ENCODE assay signal across 8 mouse cellular contexts in the genomic region with DNA sequence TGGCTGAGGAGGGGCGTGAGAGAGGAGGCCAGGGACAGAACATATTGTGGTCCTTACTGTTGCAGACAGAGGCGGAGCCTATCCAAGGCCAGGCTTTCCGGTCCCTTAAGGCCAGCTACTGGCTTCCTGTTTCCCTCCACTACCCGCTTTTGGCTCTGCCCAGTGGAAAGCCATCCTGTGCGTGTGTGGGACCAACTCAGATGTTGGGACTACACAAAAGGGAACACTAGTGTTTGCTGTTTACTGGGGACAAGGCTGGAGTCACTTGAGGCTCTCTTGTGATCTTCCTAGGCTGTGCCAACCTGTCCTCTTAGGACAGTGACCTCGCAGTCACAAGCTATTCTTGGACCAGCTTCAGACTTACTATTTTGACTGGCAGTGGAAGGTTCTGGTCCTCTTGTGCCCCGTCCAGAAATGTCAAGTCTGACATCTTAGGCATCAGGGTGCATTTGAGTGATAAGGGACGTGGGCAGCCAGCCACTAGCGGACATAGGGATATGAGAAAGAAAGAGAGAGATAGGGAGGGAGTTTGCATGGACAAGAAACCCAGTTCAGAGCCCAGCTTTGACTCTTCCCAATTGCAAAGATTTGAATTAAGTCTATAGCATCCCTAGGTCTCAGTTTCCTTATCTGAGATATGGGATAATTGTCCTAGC. TPM values are rescaled to one million over a fixed set of nuclear protein-coding genes. Genes with fewer than 3 reads are reported as not detected.
DNase-seq lines count a peak whose midpoint lies in the region; ATAC-seq and TF ChIP-seq lines count a peak whose summit lies in the region.

No protein-coding gene starts in this region.

- no peak overlapping the region for H3K9ac ChIP-seq in embryonic facial prominence, embryonic 14.5 days (ENCODE audit: low read depth, low read length)
- no peak overlapping the region for H3K9ac ChIP-seq in heart, embryonic 15.5 days
- no peak overlapping the region for H3K9ac ChIP-seq in liver, embryonic 14.5 days (replicated peaks)

- no peak overlapping the region for H3K4me2 ChIP-seq in embryonic facial prominence, embryonic 14.5 days (ENCODE audit: low read depth, low read length)
- H3K4me2 ChIP-seq in heart, embryonic 15.5 days, result no peak overlapping the region
- H3K4me2 ChIP-seq in liver, embryonic 14.5 days (ENCODE audit: low read depth), result peak overlapping the region; percentile 8; the same call in 1 of the 2 replicates

- no peaks in the 10 kb centered on the region for H3K27me3 ChIP-seq in embryonic facial prominence, embryonic 14.5 days (replicated peaks; ENCODE audit: control insufficient read depth, insufficient read depth, low read length)
- H3K27me3 ChIP-seq in embryonic facial prominence, embryonic 10.5 days (replicated peaks; ENCODE audit: low read depth, poor library complexity, severe bottlenecking), result no peaks in the 10 kb centered on the region
- H3K27me3 ChIP-seq in heart, embryonic 15.5 days, result no peaks in the 10 kb centered on the region
- no peaks in the 10 kb centered on the region for H3K27me3 ChIP-seq in liver, embryonic 14.5 days (ENCODE audit: control insufficient read depth, insufficient read depth, low read length)

- peak; percentile 42 for DNase-seq in embryonic facial prominence, embryonic 14.5 days (ENCODE audit: low spot score)
- DNase-seq in embryonic facial prominence, embryonic 10.5 days (ENCODE audit: low spot score), result no peak
- peak; percentile 22 to 36 for DNase-seq in adrenal gland, adult 18-20 months (ENCODE audit: low spot score in 2 of 2)
- no peak for DNase-seq in liver, embryonic 14.5 days (ENCODE audit: low read depth in 3 of 3, low spot score in 3 of 3)
- DNase-seq in frontal cortex, postnatal 36 days (ENCODE audit: low spot score in 2 of 2), result no peak
- DNase-seq in Muller cell, postnatal 12 days (ENCODE audit: inconsistent ontology term), result no peak
- DNase-seq in testis, postnatal 10 days (ENCODE audit: low spot score), result no peak

- TF ChIP-seq EP300 in liver, embryonic 14.5 days (IDR thresholded peaks at IDR 0.05; ENCODE audit: low read depth), result no peak

- H3K4me3 ChIP-seq in embryonic facial prominence, embryonic 14.5 days (ENCODE audit: low read depth, low read length), result no peak overlapping the region
- no peak overlapping the region for H3K4me3 ChIP-seq in embryonic facial prominence, embryonic 10.5 days
- no peak overlapping the region for H3K4me3 ChIP-seq in heart, embryonic 15.5 days
- no peak overlapping the region for H3K4me3 ChIP-seq in liver, embryonic 14.5 days (ENCODE audit: insufficient read depth in 1 of 2, low read depth in 2 of 2, low read length in 2 of 2)

- TF ChIP-seq CTCF in liver, embryonic 14.5 days (IDR thresholded peaks at IDR 0.05; ENCODE audit: low read depth), result no peak

- peaks cover 64% of the 10 kb centered on the region for H3K36me3 ChIP-seq in embryonic facial prominence, embryonic 14.5 days (ENCODE audit: control insufficient read depth, insufficient read depth, low read length)
- peaks cover 96% of the 10 kb centered on the region for H3K36me3 ChIP-seq in embryonic facial prominence, embryonic 10.5 days (replicated peaks)
- H3K36me3 ChIP-seq in heart, embryonic 15.5 days, result peaks cover 25% of the 10 kb centered on the region
- no peaks in the 10 kb centered on the region for H3K36me3 ChIP-seq in liver, embryonic 14.5 days (replicated peaks; ENCODE audit: control insufficient read depth, insufficient read depth, low read depth)

- H3K4me1 ChIP-seq in embryonic facial prominence, embryonic 14.5 days (ENCODE audit: control insufficient read depth, insufficient read depth, low read length), result no peaks in the 10 kb centered on the region
- peaks cover 21% of the 10 kb centered on the region for H3K4me1 ChIP-seq in embryonic facial prominence, embryonic 10.5 days
- H3K4me1 ChIP-seq in heart, embryonic 15.5 days (replicated peaks), result peaks cover 18% of the 10 kb centered on the region
- peaks cover 13 to 21% of the 10 kb centered on the region in 2 experiments; a peak in 3 of 4 replicates for H3K4me1 ChIP-seq in liver, embryonic 14.5 days (replicated peaks; ENCODE audit: control insufficient read depth in 2 of 2, insufficient read depth in 2 of 2, low read length in 1 of 2)

- no peaks in the 10 kb centered on the region for H3K9me3 ChIP-seq in embryonic facial prominence, embryonic 14.5 days (ENCODE audit: control insufficient read depth, low read length)
- H3K9me3 ChIP-seq in embryonic facial prominence, embryonic 10.5 days, result no peaks in the 10 kb centered on the region
- H3K9me3 ChIP-seq in heart, embryonic 15.5 days (replicated peaks), result no peaks in the 10 kb centered on the region
- H3K9me3 ChIP-seq in liver, embryonic 14.5 days (ENCODE audit: control insufficient read depth, low read length), result no peaks in the 10 kb centered on the region

- H3K27ac ChIP-seq in embryonic facial prominence, embryonic 14.5 days (replicated peaks; ENCODE audit: low read depth, low read length), result no peak overlapping the region
- no peak overlapping the region for H3K27ac ChIP-seq in embryonic facial prominence, embryonic 10.5 days (replicated peaks)
- peak overlapping the region; percentile 68 for H3K27ac ChIP-seq in heart, embryonic 15.5 days
- no peak overlapping the region for H3K27ac ChIP-seq in liver, embryonic 14.5 days

- no peak for ATAC-seq in embryonic facial prominence, embryonic 14.5 days (ENCODE audit: low read depth)
- peak; percentile 71 for ATAC-seq in heart, embryonic 15.5 days (replicated peaks; ENCODE audit: insufficient number of reproducible peaks, insufficient read depth, low FRiP score, low read depth)
- peak; percentile 26; the same call in 1 of the 2 replicates for ATAC-seq in liver, embryonic 14.5 days (ENCODE audit: insufficient read depth)

- 70% methylated on average over 9 of the region's 9 CpGs for WGBS in embryonic facial prominence, embryonic 14.5 days
- 66% methylated on average over 9 of the region's 9 CpGs for WGBS in embryonic facial prominence, embryonic 10.5 days
- WGBS in heart, embryonic 15.5 days, result 38% methylated on average over 9 of the region's 9 CpGs
- WGBS in liver, embryonic 14.5 days (ENCODE audit: insufficient replicate concordance), result 20% methylated on average over 9 of the region's 9 CpGs

RNA-seq across cellular contexts. Expression of gene Snrnp35, which starts 15.4 kb away (rescaled TPM):
- 11.0 and 11.4 TPM in 2 replicates for polyA plus RNA-seq in embryonic facial prominence, embryonic 14.5 days (2014; fragmentation: Nextera tagmentation; extraction: Ambion mirVana)
- polyA plus RNA-seq in embryonic facial prominence, embryonic 10.5 days (2016; fragmentation: Nextera tagmentation; extraction: Ambion mirVana), result 28.3 and 28.8 TPM in 2 replicates
- total RNA-seq in adrenal gland, adult 18-20 months (2021), result 10 to 100 TPM; 20.8 to 21.9 TPM
- 19.2 and 20.7 TPM in 2 replicates for polyA plus RNA-seq in heart, embryonic 15.5 days (2015; fragmentation: Nextera tagmentation; extraction: Ambion mirVana)
- polyA plus RNA-seq in liver, embryonic 14.5 days (2012; rRNA removed), result 3.0 and 7.4 TPM in 2 replicates
- polyA plus RNA-seq in liver, embryonic 14.5 days (2014; fragmentation: Nextera tagmentation; extraction: Ambion mirVana), result 4.5 and 5.8 TPM in 2 replicates

RNA-seq across cellular contexts. Expression of gene Rilpl2, which starts 20.2 kb away (rescaled TPM):
- 33.6 and 34.8 TPM in 2 replicates for polyA plus RNA-seq in embryonic facial prominence, embryonic 14.5 days (2014; fragmentation: Nextera tagmentation; extraction: Ambion mirVana)
- polyA plus RNA-seq in embryonic facial prominence, embryonic 10.5 days (2016; fragmentation: Nextera tagmentation; extraction: Ambion mirVana), result 24.9 and 26.0 TPM in 2 replicates
- total RNA-seq in adrenal gland, adult 18-20 months (2021), result 10 to 100 TPM; 22.3 TPM
- polyA plus RNA-seq in heart, embryonic 15.5 days (2015; fragmentation: Nextera tagmentation; extraction: Ambion mirVana), result 15.0 and 20.9 TPM in 2 replicates
- 5.9 and 8.1 TPM in 2 replicates for polyA plus RNA-seq in liver, embryonic 14.5 days (2012; rRNA removed)
- polyA plus RNA-seq in liver, embryonic 14.5 days (2014; fragmentation: Nextera tagmentation; extraction: Ambion mirVana), result 7.8 and 9.6 TPM in 2 replicates

RNA-seq across cellular contexts. Expression of gene Rilpl1, which starts 32.8 kb away (rescaled TPM):
- polyA plus RNA-seq in embryonic facial prominence, embryonic 14.5 days (2014; fragmentation: Nextera tagmentation; extraction: Ambion mirVana), result 27.0 and 29.6 TPM in 2 replicates
- 23.1 and 26.4 TPM in 2 replicates for polyA plus RNA-seq in embryonic facial prominence, embryonic 10.5 days (2016; fragmentation: Nextera tagmentation; extraction: Ambion mirVana)
- total RNA-seq in adrenal gland, adult 18-20 months (2021), result 10 to 100 TPM; 13.1 to 17.6 TPM
- 26.5 and 27.8 TPM in 2 replicates for polyA plus RNA-seq in heart, embryonic 15.5 days (2015; fragmentation: Nextera tagmentation; extraction: Ambion mirVana)
- polyA plus RNA-seq in liver, embryonic 14.5 days (2012; rRNA removed), result 0.71 and 0.98 TPM in 2 replicates
- polyA plus RNA-seq in liver, embryonic 14.5 days (2014; fragmentation: Nextera tagmentation; extraction: Ambion mirVana), result 1.4 and 2.1 TPM in 2 replicates

RNA-seq across cellular contexts. Expression of gene Tmed2, which starts 42.1 kb away (rescaled TPM):
- 612 and 629 TPM in 2 replicates for polyA plus RNA-seq in embryonic facial prominence, embryonic 14.5 days (2014; fragmentation: Nextera tagmentation; extraction: Ambion mirVana)
- 453 and 454 TPM in 2 replicates for polyA plus RNA-seq in embryonic facial prominence, embryonic 10.5 days (2016; fragmentation: Nextera tagmentation; extraction: Ambion mirVana)
- 100 to 1,000 TPM; 214 to 218 TPM for total RNA-seq in adrenal gland, adult 18-20 months (2021)
- 409 and 423 TPM in 2 replicates for polyA plus RNA-seq in heart, embryonic 15.5 days (2015; fragmentation: Nextera tagmentation; extraction: Ambion mirVana)
- polyA plus RNA-seq in liver, embryonic 14.5 days (2012; rRNA removed), result 76.9 and 99.9 TPM in 2 replicates
- 321 and 328 TPM in 2 replicates for polyA plus RNA-seq in liver, embryonic 14.5 days (2014; fragmentation: Nextera tagmentation; extraction: Ambion mirVana)

RNA-seq across cellular contexts. Expression of gene Ddx55, which starts 54.3 kb away (rescaled TPM):
- polyA plus RNA-seq in embryonic facial prominence, embryonic 14.5 days (2014; fragmentation: Nextera tagmentation; extraction: Ambion mirVana), result 8.5 and 10.6 TPM in 2 replicates
- polyA plus RNA-seq in embryonic facial prominence, embryonic 10.5 days (2016; fragmentation: Nextera tagmentation; extraction: Ambion mirVana), result 16.7 and 18.2 TPM in 2 replicates
- 10 to 100 TPM; 13.2 to 15.3 TPM for total RNA-seq in adrenal gland, adult 18-20 months (2021)
- polyA plus RNA-seq in heart, embryonic 15.5 days (2015; fragmentation: Nextera tagmentation; extraction: Ambion mirVana), result 6.7 and 8.7 TPM in 2 replicates
- 5.2 and 7.1 TPM in 2 replicates for polyA plus RNA-seq in liver, embryonic 14.5 days (2012; rRNA removed)
- polyA plus RNA-seq in liver, embryonic 14.5 days (2014; fragmentation: Nextera tagmentation; extraction: Ambion mirVana), result 4.7 and 5.4 TPM in 2 replicates

Comparison
In these comparisons a context has a peak if more than half of its experiments do, and no peak if none do; other contexts are left out.
1. DNase-seq: peak in embryonic facial prominence, embryonic 14.5 days (single experiment) and adrenal gland, adult 18-20 months (2 of 2); none in embryonic facial prominence, embryonic 10.5 days (single experiment), liver, embryonic 14.5 days (0 of 3), frontal cortex, postnatal 36 days (0 of 2), Muller cell, postnatal 12 days (single experiment) and testis, postnatal 10 days (single experiment).